Mouse (Mus musculus): ENCODE results near the gene Gzmm. TPM values are rescaled to one million over a fixed set of nuclear protein-coding genes. Genes with fewer than 3 reads are reported as not detected.

Gene Gzmm
- polyA plus RNA-seq, 1 experiment from 2014 or later: not detected

DNA sequence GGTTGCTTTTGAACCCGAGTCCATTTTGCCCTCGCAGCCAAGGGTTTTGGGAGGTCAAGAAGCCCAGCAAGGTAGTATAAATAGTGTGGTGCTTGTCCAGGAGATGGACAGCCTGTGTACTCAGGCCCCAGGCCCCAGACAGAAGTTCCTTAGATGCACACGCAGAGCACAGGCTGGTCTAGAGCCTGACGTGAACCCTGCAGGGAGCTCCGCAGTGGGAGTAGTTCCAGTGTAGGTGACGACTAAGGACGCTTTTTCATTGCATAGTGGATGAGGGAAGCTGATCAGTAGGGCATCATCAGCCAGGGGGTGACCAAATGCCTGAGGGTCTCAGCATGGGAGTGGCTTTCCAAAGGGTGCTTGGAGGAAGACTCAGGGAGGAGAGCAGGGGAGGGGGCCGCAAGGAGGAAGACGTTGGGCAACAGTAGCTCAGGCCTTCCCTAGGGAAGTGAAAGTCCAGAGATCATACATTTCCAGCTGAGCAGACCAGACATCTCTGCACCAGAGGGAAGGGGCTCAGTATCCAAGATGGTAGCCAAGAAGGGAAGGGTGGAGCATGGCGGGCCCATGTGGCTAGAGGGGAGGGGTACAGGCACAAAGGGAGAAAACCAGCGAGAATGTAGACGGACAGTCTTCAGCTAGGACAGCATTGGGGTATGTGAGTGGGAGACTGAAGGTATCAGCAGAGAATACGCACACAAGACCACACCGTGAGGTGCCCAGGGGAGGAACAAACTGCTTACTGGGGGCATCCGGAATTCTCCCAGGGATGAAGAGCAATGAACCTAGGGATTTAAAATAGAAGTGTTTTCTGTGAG lies 18.5 kb upstream of the Gzmm start:
- Histone ChIP-seq H3K4me3 (ENCODE audit: inconsistent target) (peak overlapping the region; percentile 80), H3K79me2 (ENCODE audit: inconsistent target) (no peaks in the 10 kb centered on the region; the same call in 1 of the 2 replicates), H3K27ac (peak overlapping the region; percentile 74), H3K36me3 (ENCODE audit: inconsistent target) (no peaks in the 10 kb centered on the region)
- WGBS (ENCODE audit: missing documents): 34% methylated on average over 15 of the region's 15 CpGs

DNA sequence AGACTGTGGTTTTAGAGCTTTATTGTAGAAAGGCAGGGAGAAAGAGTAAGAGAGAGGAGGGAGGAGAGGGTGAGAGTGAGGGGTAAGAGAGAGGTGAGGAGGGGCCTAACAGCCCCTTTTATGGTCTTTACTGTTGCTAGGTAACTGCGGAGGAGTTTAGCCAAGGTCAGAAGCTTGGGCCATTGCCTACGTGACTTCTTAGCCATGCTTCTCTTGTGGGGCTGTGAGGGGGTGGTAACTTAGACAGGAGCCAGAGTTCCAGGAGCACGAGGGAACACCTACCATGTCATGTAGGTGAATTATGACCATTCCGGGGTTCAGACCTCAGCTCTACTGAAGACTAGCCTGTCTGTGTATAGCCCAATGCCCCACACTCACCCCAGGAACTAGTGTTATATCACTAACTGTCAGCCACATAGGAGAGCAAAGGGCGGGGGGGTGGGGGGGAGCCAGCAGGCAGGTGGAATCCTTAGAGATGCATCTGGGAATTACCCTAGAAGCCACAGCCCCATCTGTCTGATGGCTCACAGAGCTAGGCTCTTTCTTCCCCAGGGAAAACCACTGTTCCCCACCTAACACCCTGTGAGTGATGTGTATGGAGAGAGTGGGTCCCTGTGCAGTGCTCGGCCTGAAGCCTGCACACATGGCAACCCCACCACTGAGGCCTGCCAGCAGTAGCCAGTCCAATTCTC lies 17.3 kb upstream of the Gzmm start:
- Histone ChIP-seq H3K36me3 (ENCODE audit: inconsistent target) (peaks cover 4% of the 10 kb centered on the region; the same call in 1 of the 2 replicates), H3K27ac (no peak overlapping the region), H3K4me3 (ENCODE audit: inconsistent target) (no peak overlapping the region), H3K79me2 (ENCODE audit: inconsistent target) (no peaks in the 10 kb centered on the region; the same call in 1 of the 2 replicates)
- 89% methylated on average over 6 of the region's 6 CpGs for WGBS (ENCODE audit: missing documents)

DNA sequence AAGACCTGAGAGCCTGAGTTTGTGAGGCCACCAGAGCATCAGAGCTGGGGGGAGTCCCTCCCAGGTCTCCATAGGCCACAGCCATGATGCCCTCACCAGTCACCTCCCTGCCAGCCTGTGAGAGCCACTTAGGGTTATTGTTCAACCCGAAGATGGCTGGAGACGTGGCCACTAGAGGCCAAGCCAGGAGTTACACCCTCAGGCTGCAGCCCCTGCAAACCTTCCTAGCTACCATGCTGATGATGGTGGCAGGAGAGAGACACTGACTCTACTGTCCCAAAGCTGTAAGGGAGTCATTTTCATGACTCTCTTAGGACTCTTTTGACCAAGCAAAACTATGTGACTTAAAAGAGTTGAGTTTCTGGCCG lies 16.7 kb upstream of the Gzmm start:
- Histone ChIP-seq H3K4me3 (ENCODE audit: inconsistent target) (no peak overlapping the region), H3K27ac (no peak overlapping the region), H3K36me3 (ENCODE audit: inconsistent target) (peaks cover 4% of the 10 kb centered on the region; the same call in 1 of the 2 replicates), H3K79me2 (ENCODE audit: inconsistent target) (no peaks in the 10 kb centered on the region; the same call in 1 of the 2 replicates)
- WGBS (ENCODE audit: missing documents): 84% methylated on average over 3 of the region's 3 CpGs

DNA sequence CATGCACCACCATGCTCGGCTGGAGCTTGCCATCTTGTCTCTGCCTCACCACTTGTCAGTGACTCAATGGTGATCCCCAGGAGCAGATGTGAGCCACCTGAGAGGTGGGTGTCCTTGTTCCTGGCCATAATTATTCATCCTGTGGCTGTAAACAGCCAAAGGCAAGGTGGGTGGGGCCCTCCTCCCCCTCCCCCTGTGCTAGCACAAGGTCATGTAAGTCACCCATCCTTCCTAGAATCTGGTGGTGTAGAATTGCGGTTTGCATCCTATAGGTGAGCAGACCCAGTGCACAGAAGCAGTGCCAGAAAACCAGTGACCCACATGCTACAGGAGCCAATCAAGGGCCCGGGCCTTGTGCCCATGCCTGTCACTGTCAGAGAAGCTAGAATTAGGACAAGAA lies 15.8 kb upstream of the Gzmm start:
- H3K79me2 ChIP-seq (ENCODE audit: inconsistent target): no peaks in the 10 kb centered on the region; the same call in 1 of the 2 replicates
- peaks cover 4% of the 10 kb centered on the region; the same call in 1 of the 2 replicates for H3K36me3 ChIP-seq (ENCODE audit: inconsistent target)
- no peak overlapping the region for H3K27ac ChIP-seq
- H3K4me3 ChIP-seq (ENCODE audit: inconsistent target): no peak overlapping the region
- WGBS (ENCODE audit: missing documents): 97% methylated on average over 3 of the region's 3 CpGs

DNA sequence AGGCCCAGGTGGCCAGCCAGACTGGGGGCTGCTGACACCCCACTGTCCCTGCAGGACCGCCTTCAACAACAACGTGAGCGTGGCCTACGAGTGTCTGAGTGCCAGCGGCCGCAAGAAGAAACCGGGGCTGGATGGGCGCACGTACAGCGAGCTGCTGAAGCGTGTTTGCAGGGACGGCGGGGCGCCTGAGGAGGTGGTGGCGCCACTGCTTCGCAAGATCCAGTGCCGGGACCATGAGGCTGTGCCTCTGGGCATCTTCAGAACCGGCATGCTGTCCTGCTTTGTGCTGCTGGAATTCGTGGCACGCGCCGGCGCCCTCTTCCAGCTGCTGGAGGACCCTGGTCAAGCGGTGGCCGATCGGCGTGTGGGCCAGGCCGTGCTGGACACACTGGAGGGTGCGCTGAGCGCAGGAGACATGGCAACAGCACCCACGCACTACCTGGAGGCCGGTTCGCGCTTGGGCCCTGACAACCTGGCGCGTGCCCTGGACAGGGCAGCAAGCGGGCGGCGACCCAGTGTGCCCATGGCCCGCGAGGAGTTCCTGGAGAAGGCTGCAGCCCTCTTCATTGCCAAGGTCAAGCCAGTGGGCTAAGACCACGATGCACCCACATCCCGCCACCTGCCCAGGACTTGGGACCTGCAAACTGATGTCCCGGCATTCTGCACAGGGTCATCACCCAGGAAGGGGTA lies 13.3 kb upstream of the Gzmm start:
- 97% methylated on average over 33 of the region's 44 CpGs for WGBS (ENCODE audit: missing documents)
- no peak overlapping the region for H3K4me3 ChIP-seq (ENCODE audit: inconsistent target)
- H3K27ac ChIP-seq: no peak overlapping the region
- no peaks in the 10 kb centered on the region; the same call in 1 of the 2 replicates for H3K79me2 ChIP-seq (ENCODE audit: inconsistent target)
- peaks cover 4% of the 10 kb centered on the region; the same call in 1 of the 2 replicates for H3K36me3 ChIP-seq (ENCODE audit: inconsistent target)

DNA sequence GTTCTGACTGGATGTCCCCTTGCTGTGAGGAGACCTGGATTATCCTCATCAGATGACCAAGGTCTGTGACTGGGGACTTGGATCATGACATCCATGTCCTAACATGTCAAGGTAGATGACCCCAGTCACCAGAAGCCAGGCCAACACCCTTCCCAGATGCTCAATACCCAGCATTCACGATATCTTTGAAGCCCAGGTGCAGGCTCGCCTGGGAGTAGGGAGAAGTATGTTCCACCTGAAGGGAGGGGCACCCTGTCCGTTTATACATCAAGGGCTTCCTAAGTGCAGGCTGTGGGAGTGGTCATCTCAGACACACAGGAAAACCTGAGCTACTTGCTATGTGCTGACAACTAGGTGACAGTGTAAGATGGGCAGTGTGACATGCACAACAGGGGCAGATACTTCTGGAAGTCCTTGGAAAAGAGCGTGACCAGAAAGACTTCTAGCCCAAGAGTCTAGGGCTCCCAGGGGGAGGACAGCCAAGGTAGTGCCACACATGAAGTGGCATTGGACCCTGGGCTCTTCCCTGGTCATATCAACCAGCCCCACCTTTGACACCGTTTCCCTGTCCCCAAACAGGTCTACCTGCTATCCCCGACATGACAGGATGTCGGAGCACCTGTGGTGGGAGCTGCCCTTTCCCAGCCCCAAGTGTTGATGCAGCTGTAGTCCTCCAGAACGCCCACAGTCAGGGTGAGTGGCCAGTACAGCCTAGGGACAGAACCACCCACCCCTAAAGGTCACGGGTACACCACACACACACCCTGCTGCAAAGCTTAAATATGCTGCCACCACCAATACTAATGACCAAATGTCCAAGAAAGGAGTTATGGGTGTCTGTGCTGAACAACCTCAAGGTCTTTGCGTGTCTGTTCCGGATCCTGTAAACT lies 8.0 kb upstream of the Gzmm start:
- WGBS (ENCODE audit: missing documents): 46% methylated on average over 11 of the region's 11 CpGs
- H3K36me3 ChIP-seq (ENCODE audit: inconsistent target): peaks cover 17% of the 10 kb centered on the region
- peak overlapping the region; percentile 47 for H3K4me3 ChIP-seq (ENCODE audit: inconsistent target)
- peak overlapping the region; percentile 39 for H3K27ac ChIP-seq
- peaks cover 36% of the 10 kb centered on the region for H3K79me2 ChIP-seq (ENCODE audit: inconsistent target)

DNA sequence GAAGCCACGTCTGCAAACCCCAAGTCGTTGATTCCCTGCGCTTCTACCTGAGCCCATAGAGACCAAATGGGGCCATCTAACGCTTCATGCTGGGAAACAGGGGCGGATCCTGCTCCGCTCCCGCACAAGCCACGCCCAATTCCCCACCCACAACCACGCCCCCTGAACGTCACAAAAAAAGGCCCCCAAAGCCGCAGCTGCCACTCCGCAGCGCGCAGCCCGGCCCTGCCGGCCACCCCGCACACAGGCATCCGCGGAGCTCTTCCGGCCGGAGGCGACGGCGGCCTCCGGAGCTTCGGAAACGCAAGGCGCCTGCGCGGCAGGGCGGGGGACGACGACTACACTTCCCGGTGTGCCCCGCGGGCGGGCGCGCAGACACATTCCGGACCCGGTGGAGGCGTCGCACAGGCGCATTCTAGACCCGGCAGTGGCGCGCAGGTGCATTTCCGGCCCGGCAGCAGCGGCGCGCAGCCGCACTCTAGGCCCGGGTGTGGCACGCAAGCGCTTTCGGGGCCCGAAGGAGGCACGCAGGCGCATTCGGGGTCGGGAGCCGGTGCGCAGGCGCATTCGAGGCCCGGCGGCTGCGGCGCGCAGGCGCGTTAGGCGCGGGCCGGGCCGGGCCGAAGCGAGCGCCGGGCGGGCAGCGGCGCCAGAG lies 7.1 kb upstream of the Gzmm start, which contains the start of gene Cdc34:
Cdc34 (plus strand) TSS at position 605 of the 655 bp plus-strand sequence.
- Histone ChIP-seq H3K36me3 (ENCODE audit: inconsistent target) (peaks cover 22% of the 10 kb centered on the region), H3K79me2 (ENCODE audit: inconsistent target) (peaks cover 45% of the 10 kb centered on the region), H3K4me3 (ENCODE audit: inconsistent target) (peak within 1 kb of the TSS; percentile 99), H3K27ac (peak within 1 kb of the TSS; percentile 77)
- WGBS (ENCODE audit: missing documents): under 1% methylated on average over 79 of the region's 84 CpGs

DNA sequence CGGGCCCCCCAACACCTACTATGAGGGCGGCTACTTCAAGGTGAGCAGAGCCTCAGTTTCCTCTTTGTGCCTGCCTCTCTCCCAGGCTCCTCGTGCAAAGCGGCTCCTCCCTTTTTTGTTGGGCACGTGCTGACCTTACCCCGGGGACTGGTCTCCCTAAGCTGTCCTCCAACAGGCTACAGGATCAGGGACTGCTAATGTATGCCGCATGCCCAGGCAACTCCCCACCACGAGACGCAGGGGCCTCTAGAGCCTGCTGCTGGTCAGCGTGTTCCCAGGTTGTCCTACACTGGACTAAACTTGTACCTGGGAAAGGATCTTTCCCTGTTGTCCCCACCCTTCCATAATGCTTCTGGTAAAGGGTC lies 6.3 kb upstream of the Gzmm start:
- Histone ChIP-seq H3K79me2 (ENCODE audit: inconsistent target) (peaks cover 46% of the 10 kb centered on the region), H3K4me3 (ENCODE audit: inconsistent target) (peak overlapping the region; percentile 99), H3K27ac (peak overlapping the region; percentile 77), H3K36me3 (ENCODE audit: inconsistent target) (peaks cover 31% of the 10 kb centered on the region)
- WGBS (ENCODE audit: missing documents): under 1% methylated on average over 10 of the region's 10 CpGs

DNA sequence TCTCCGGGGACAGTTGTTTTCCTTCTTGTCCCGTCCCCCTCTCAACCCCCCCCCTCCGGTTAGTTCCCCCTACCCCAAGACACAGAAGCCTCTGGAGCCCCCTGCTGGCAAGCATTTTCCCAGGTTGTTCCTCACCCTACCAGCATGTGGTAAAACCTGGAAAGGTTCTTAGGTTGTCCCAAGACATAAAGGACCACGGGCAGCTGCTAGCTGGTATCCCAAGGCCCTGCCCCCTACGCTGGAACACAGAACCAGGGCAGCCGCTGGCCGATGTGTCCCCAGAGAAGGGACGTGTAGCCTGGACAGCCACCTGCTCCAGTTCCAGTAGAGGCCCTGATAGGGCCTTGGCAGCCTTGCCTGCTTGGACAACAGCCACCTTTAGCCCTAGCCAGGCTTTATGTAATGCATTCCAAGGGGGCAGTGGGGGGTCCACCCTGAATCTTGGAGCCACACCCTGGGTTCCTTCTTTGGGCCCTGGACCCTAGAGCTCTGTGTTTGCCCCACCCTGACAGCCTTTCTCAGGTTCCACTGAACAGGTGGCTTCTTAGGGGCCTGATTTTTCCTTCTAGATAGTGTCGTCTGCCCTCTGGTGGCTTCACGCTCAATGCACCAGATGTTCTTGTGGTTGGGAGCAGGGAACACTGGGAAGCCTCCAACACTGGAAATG lies 5.8 kb upstream of the Gzmm start:
- Histone ChIP-seq H3K79me2 (ENCODE audit: inconsistent target) (peaks cover 46% of the 10 kb centered on the region), H3K27ac (peak overlapping the region; percentile 77), H3K36me3 (ENCODE audit: inconsistent target) (peaks cover 35% of the 10 kb centered on the region), H3K4me3 (ENCODE audit: inconsistent target) (peak overlapping the region; percentile 99)
- WGBS (ENCODE audit: missing documents): 4% methylated on average over 10 of the region's 10 CpGs

DNA sequence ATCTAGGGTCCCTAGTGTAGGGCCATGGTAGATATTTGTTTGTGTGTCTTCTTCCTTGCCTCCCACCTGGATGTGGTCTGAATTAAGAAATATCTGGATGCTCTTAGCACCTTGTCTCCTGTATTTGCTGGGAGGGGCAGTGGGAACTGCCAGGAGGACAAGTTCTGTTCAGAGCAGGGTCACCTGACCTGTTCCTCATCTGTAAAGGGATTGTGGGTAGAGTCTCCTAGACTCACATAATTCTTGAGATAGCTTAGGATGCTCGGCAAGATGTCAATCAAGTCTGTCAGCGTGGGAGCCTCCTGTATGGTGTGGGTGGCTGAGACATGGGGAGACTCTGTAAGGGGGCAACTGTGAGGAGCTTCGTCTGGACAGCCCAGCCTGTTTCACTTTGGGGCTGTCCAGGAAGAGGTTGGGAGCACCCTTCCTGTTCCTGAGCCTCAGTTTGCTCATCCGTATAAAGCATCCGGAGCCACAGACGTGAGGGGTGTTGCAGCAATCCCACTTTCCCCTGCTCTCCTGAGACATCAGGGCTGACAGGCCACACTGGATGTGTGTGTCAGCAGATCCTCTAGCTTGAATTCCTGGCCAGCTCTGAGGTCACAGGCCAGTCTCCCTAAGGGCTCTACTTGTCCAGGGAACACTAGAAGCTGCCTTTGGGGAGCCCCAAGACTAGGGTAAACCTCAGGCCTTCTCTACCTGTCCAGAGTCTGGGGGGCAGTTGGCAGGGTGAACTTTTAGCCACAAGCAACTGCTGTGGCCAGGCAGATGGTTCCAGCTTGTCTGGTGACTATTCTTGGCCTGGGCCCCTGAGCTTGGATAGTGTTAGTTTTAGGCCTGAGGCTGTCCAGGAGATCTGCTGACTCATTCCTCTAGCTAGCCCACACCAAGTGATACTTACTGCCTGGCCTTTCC lies 4.8 kb upstream of the Gzmm start:
- H3K4me3 ChIP-seq (ENCODE audit: inconsistent target): peak overlapping the region; percentile 99
- H3K79me2 ChIP-seq (ENCODE audit: inconsistent target): peaks cover 46% of the 10 kb centered on the region
- H3K36me3 ChIP-seq (ENCODE audit: inconsistent target): peaks cover 44% of the 10 kb centered on the region
- 77% methylated on average over 6 of the region's 6 CpGs for WGBS (ENCODE audit: missing documents)
- H3K27ac ChIP-seq: peak overlapping the region; percentile 77

DNA sequence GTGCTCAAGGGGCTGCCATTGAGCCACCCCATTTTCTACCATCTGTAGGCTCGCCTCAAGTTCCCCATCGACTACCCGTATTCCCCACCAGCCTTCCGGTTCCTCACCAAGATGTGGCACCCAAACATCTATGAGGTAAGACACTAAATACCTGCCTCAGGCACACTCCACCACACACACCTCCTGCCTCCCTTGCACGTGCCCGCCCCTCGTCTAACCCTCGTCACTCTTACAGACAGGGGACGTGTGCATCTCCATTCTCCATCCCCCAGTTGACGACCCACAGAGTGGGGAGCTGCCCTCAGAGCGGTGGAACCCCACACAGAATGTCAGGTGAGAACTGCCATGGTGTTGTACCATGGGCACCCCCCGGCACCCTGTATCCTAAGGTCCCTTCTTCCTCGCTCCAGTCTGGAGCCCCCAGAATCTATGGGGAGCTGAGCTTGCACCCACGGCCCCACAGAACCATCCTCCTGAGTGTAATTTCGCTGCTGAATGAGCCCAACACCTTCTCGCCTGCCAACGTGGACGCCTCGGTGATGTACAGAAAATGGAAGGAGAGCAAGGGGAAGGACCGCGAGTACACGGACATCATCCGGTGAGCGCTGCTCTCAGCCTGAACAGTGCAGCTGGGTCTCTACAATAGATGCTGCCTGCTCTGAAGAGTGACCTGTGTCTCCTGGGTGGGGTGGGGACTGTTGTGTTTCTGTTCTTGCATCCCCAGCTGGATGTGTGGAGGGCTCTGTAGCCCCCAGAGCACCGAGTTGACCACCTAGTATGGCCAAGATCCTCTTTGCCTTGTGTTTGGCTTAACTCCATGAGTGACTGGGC lies 3.8 kb upstream of the Gzmm start:
- H3K79me2 ChIP-seq (ENCODE audit: inconsistent target): peaks cover 46% of the 10 kb centered on the region
- no peak overlapping the region for H3K4me3 ChIP-seq (ENCODE audit: inconsistent target)
- H3K36me3 ChIP-seq (ENCODE audit: inconsistent target): peaks cover 44% of the 10 kb centered on the region
- 94% methylated on average over 25 of the region's 25 CpGs for WGBS (ENCODE audit: missing documents)
- H3K27ac ChIP-seq: peak overlapping the region; percentile 77; the same call in 1 of the 2 replicates

Measured in macrophage (primary cell).